Mouse (Mus musculus): Measurements from ENCODE around the gene Fam169b.

Gene Fam169b

DNA sequence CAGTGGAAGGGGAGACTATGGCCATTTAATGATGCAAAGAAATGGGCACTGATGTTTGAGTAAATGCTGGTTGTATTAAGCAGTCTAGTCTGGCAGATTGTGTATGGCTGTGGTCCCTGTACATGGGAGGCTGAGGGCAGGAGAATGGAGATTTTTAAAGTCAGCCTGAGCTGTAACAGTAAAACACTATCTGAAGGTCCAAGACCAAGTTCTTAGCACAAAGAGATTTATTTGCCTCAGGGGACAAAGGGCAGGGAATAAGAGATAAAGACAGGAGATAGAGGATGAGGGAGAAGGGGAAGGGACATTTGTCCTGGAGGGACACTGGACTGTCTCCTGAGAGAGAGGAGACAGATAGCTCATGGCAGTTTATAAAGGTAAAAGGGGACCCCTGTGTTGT, at the start of gene Fam169b:
Gene Fam169b (plus strand): TSS at position 325 of the 400 bp plus-strand sequence.
- DNase-seq (ENCODE audit: low read depth, low spot score) = no peak

- no peak for DNase-seq (ENCODE audit: low read depth, low spot score)
Observed at GRCm38 (mm10) chr7:68224006-68224405, 49.6 kb upstream of the Fam169b start.

DNA sequence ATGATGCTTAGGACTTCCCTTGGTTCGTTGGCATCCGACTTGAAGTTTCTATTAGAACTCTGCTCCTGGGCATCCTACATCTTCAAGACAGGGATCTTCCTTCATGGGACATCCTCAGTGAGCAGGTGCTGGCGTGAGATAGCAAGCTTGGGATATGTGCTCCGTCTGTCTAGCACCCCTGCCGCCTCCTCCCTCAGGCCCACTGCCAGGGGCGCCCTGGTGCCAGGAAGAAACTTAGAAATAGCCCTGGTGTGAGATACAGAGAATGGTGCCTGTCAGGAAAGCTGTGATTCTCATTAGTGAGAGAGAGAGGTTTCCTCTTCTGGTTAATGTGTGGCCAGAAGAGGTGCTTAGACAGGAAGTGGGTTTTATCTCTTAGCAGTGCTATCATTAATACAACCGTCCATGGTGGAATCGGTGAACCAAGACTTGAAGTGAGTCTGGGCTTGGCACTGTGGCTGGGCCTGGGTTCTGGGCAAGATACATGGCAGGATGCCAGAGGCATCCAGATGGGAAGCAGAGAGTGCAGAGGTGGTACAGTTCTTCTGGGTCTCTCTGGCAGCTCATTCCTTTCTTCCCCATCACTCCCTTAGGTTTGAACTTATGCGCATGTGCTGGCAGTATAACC, 48.1 kb upstream of the Fam169b start:
- no peak for DNase-seq (ENCODE audit: low read depth, low spot score)

DNA sequence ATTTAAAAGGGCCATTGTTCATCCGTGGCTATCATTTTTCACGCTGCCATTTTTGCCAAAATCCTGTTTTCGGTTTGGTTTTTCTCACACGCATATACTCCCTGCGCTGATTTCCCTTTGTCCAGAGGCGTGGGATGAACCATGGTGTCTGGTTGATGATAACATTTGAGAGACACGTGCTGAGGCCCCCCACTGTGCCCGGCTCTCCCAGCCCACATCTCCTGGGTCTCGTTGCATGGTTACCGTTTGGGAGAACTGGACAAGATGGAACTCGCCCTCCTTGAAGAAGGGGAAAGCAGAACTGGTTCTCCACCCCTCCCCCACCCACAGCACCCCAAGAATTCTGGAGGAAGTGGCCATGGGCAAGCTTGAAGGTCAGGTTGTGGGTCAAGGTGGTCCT, 46.6 kb upstream of the Fam169b start:
- no peak for DNase-seq (ENCODE audit: low read depth, low spot score)

DNA sequence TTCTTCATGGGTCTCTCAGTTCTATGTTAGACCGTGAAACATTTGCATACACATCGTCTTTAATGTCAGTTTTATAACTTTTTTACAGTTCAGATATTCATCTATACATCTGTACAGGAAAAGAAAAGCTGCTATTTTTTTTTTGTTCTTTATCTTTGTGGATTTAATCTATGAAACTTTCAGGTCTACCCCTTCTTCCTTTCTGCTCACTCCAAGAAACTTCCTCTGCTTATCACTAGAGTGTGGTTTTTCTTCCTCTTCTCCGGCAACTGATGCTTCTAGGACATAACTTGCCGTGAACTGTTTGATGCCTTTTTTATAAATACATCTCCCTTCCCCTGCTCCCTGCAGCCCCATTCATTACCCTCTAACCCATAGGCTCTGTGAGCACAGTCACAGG, 46.0 kb upstream of the Fam169b start:
- DNase-seq (ENCODE audit: low read depth, low spot score) = no peak

GRCm38 (mm10) chr7:68228491-68228890, 45.1 kb upstream of the Fam169b start:
- DNase-seq (ENCODE audit: low read depth, low spot score) = no peak

DNA sequence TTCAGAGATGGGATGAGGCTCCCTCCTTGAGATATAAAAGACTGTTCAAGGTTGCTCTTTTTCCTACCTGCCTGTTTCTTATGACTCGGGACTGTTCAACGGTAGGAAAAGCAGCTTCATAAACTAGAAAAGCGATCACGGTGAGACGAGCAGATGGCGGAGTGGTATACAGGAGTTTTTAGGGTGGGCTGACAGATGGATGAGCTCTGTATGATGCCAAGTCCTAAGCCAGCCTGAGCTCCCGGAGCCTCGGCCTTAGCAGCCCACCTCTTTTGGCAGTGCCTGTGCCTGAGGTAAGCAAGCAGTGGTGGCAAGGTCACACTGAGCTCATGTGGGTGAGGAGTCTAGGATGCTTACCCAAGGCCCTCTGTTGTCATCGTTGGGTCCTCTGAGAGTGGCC, 42.8 kb upstream of the Fam169b start:
- DNase-seq (ENCODE audit: low read depth, low spot score) = no peak

DNA sequence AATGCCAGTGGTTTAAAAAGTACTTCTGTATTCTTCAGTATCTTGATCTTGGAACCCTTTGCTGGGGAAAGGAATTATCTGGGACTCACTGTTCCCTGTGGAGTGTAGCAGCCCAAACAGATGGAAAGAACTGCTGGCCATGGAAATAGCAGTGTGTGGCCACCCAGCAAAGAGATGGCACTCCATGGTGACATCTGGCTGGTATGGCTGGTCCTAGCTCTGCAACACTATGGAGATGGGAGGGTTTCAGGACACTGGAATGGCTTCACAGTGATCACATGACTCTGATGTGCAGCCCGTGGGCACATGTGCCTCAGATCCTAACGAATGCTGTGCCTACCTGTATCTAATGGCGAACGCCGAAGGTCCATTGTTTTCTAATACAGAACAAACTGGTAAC, 41.1 kb upstream of the Fam169b start:
- no peak for DNase-seq (ENCODE audit: low read depth, low spot score)

- DNase-seq (ENCODE audit: low read depth, low spot score) = no peak
Observed at GRCm38 (mm10) chr7:68233619-68234223, 39.9 kb upstream of the Fam169b start.

DNA sequence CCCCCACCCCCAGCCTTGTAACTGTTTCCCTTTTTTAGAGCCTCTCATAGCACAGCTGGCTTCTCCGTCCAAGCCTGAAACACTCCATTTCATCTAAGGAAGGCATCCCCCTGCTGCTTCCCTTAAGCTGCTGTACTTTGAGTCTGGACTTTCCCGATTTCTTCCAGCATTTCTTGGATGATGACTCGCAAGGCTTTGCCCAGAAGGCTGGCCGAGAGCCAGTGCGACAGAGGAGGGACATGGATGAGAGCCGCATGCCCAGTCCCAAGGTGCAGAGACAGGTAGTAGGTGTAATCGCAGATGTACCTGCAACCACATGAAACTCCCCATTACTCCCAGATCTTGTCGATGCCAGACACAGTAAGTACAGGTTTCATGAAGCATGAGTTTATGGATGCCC, 36.8 kb upstream of the Fam169b start:
- DNase-seq (ENCODE audit: low read depth, low spot score) = no peak

GRCm38 (mm10) chr7:68239220-68239827, 34.3 kb upstream of the Fam169b start:
- DNase-seq (ENCODE audit: low read depth, low spot score) = no peak

DNA sequence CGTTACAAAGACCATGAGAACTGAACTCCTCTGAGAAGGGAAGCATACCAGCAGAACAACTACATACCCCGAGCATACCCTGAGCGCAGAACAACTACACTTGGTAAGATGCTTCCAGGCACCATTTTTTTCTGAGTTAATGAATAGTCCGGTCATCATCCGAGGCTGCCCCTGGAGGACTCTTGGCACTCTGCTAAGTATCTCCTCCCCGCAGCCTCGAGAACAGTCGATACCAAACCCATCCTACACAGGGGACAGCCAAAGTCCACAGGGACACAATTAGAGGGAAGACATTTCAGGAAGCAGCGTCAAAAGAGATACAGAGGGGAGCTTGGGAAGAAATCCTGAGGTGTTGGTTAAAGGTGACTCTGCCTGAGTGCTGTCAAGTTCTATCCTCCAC, 32.4 kb upstream of the Fam169b start:
- no peak for DNase-seq (ENCODE audit: low read depth, low spot score)

- no peak for DNase-seq (ENCODE audit: low read depth, low spot score)
Observed at GRCm38 (mm10) chr7:68245681-68246080, 28.0 kb upstream of the Fam169b start.

GRCm38 (mm10) chr7:68246249-68246648, 27.4 kb upstream of the Fam169b start:
- no peak for DNase-seq (ENCODE audit: low read depth, low spot score)

DNA sequence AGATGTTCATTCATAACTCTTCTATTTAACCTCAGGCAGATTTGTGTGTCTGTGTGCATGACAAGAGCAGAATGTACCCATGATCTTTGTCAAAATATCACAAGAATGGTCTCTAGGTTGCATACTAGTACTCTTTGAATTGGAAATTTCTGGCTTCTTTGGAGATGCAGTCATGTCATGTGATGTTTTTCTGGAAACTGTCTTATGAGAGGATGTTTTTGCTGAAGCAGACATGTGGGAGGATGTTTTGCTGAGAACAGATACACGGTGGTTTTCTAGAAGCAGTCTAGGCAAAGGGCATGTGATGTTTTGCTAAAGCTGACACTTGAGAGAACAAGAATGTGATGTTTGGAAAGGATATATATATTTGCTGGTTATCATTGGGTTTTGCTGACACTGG, 23.2 kb upstream of the Fam169b start:
- DNase-seq (ENCODE audit: low read depth, low spot score) = no peak

- no peak for DNase-seq (ENCODE audit: low read depth, low spot score)
Observed at GRCm38 (mm10) chr7:68250902-68251301, 22.7 kb upstream of the Fam169b start.

- DNase-seq (ENCODE audit: low read depth, low spot score) = no peak
Observed at GRCm38 (mm10) chr7:68257767-68258166, 15.9 kb upstream of the Fam169b start.

GRCm38 (mm10) chr7:68258326-68259150, 15.1 kb upstream of the Fam169b start:
- DNase-seq (ENCODE audit: low read depth, low spot score) = no peak

- DNase-seq (ENCODE audit: low read depth, low spot score) = no peak
Observed at GRCm38 (mm10) chr7:68259523-68260081, 14.0 kb upstream of the Fam169b start.

- no peak for DNase-seq (ENCODE audit: low read depth, low spot score)
Observed at GRCm38 (mm10) chr7:68262612-68263200, 10.9 kb upstream of the Fam169b start.

DNA sequence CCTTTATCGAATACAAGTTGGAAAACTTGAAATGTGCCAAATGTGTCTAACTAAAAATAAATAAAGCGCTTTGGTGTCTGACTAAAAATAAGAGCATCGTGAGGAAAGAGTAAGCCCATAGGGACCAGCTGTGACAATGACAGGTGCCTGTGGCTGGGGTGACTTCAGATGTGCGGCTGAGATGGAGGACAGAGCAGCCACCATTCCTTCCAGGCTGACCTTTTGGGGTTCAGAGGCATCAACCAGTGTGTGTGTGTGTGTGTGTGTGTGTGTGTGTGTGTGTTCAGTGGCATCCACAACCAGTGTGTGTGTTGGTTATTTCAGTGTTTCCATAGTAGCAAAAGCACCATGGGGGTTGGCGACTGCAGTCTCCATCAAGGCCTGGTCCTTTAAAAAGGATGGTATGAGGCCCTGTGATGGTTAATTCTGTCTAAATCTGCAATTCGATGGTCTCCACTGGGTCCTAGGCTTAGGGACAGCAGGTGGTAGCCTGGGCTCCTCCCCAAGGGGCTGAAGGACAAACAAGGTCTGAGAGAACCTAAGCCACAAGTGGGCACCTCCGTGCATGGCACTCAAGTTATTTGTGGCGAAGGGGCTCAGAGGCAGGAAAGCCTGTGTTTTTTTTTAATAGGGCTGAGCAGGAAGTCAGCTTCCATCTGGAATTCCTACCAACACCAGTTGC, 10.2 kb upstream of the Fam169b start:
- DNase-seq (ENCODE audit: low read depth, low spot score) = no peak
